Mouse (Mus musculus) liver, adult 2 months (tissue): ENCODE data around the gene Mettl2.

Experiments used
- CTCF ChIP-seq: fragments of 200-500 bp; IDR thresholded peaks from 2 replicates; pipeline ENCODE4 v1.5.1; 2011; ENCODE audit warnings: low read depth, low read length, control low read depth
- POLR2A ChIP-seq: fragments of 200-500 bp; IDR thresholded peaks from 2 replicates; pipeline ENCODE4 v1.6.1; 2011; ENCODE audit warnings: low read length, control low read depth; ENCODE audit not compliant: insufficient read depth; ENCODE audit errors: extremely low read depth

DNA sequence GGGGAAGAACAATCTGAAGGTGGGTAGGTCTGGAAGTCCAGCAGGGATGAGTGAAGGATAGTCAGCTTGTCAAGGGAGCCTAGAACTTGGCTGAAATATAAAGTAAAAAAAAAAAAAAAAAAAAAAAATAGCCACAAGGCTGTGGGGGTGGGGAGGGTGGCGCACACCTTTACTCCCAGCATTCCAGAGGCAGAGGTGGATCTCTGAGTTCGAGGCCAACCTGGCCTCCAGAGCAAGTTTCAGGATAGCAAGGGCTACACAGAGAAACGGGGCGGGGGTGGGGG is 25.7 kb downstream of the Mettl2 start:
- no peak for TF ChIP-seq CTCF
- TF ChIP-seq POLR2A: no peak
